Mouse (Mus musculus) inflammation-experienced regulatory T-cells, adult 6 months (primary cell): ENCODE data around the gene Plbd2. TPM values are rescaled to one million over a fixed set of nuclear protein-coding genes. Genes with fewer than 3 reads are reported as not detected.

Experiments
- ATAC-seq: one replicate; pipeline ENCODE4 v1.8.0; 2017
- polyA plus RNA-seq, 3 experiments: library from polyadenylated mRNA; unstranded; fragments of 100-300 nt; shearing (Covaris generic); gene quantifications; one replicate each; pipeline ENCODE4 v1.2.1; 2017

The Plbd2 gene
- polyA plus RNA-seq, 3 experiments from 2014 or later = 3.2 to 5.7 (median 3.5) TPM

DNA sequence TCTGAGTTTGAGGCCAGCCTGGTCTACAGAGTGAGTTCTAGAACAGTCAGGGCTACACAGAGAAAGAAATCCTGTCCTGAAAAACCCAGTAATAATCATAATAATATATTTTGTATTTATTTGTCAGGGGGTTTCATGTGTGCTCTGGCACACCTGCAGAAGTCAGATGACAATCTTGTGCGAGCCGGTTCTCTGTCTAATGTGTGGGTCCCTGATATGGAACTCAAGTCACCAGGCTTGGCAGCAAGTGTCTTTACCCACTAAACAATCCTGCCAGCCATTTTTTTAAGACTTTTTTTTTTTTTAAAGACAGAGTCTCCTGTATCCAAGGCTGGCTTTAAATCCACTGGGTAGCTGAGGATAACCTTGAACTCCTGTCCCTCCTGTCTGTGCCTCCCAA lies 30.1 kb downstream of the Plbd2 start:
- ATAC-seq = no peak

- no peak for ATAC-seq
Observed at GRCm38 (mm10) chr5:120472770-120473169, 30.7 kb downstream of the Plbd2 start, which contains the start of gene Sdsl. TSS of gene Sdsl (minus strand) at chr5:120472810.

DNA sequence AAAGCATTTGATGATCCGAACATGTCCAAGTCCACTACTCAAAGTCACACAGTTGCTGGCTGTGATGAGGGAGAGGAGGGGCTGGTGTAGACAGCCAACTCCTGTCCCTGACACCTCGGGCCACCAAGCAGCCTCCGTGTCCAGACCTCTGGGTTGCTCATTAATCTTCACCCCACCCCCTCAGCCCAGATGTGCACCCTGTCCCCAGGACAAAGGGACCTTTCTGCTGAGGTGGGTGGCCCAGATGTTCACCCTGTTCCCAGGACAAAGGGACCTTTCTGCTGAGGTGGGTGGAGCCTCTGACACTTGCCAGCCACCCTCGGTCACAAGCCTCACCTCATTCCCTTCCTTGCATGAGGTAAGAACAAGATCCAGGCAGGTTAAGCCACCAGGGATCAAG lies 31.9 kb downstream of the Plbd2 start:
- no peak for ATAC-seq

DNA sequence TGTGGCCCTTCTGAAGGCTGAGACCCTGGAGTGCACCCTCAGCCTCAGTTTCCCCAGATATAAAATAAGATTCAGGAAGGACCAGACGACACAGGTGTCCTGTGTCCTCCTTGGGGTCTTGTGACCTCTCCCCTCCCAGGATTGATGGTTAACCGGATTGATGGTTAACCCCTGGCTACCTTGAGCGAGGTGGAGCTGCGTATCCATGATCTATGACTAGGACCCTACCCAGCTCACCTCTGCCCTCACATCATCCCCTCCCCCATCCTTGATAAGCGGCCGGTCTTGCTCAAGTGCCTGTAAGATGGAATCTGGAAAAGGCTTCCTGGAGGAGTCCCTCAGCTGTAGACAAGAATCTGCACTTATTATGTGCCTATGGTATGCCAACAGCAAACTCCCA lies 34.6 kb downstream of the Plbd2 start:
- no peak for ATAC-seq

DNA sequence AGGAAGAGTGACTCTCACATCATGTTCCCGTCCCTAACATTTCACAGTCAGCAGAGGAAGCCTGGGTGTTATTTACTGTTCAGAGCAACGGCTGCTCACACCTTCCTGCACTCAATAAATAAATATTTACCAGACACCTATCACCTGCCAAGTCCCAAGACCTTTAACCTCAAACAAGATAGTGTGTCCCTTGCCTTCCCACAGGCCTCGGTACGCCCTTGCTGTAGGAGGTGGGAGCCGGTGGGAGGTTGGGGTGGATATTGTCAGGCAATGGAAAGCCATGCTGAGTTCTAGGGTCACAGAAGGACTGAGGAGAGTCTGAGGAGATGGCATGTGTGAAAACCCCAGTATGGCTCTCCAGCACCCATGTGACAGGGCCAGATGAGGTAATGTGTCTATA lies 35.1 kb downstream of the Plbd2 start:
- no peak for ATAC-seq

DNA sequence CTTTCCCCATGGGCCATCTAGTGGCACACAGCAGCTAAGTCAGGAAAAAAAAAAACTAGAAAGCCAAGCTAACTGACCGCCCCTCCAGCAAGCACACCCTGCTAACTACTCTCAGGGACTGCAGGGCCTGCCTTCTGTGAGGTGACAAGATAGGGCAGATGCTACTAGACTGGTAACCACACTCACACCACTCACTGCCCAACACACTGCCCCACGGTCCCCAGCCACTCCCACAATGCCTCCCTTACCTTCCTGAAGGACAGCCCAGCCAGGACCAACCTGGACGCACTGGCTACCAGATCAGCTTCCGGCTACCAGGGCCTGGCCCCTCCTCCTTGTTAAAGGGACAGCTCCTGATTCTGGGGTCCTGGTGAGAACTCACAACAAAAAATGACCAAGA lies 36.4 kb downstream of the Plbd2 start:
- ATAC-seq = no peak

DNA sequence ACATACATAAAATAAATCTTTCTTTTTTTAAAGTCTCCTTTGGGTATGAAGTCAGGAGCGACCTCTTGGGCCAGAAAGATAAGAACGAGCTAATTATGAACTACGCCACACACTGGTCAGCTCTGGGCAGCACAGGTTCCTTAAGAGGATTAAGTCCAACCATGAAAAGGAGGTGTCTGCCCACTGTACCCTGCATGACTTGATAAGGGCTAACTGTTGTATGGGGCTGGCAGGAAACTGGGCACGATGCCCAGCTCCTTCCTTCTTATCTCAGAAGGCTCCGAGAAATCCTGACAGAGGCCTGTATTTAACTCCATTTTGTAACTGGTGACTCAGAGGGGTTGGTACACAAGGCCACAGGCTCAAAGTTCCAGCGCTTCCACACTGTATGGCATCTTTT lies 37.6 kb downstream of the Plbd2 start:
- no peak for ATAC-seq

DNA sequence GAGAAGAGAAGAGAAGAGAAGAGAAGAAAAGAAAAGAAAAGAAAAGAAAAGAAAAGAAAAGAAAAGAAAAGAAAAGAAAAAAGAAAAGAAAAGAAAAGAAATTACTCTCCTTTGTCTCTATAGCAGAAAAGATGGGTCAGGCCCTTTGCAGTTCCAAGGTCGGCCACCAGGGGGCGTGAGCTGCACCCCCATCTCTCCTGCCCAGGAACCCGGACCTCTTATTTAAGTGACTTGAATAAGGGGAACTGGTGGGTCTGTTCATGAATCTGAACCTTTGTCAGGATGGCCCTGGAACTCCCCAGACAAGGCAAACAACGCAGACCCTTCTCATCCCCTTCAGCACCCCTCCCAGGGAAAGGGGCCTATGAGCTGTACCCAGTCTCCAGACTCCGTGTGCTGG lies 38.4 kb downstream of the Plbd2 start:
- ATAC-seq = no peak

- no peak for ATAC-seq
Observed at GRCm38 (mm10) chr5:120464321-120464720, 39.1 kb downstream of the Plbd2 start.

DNA sequence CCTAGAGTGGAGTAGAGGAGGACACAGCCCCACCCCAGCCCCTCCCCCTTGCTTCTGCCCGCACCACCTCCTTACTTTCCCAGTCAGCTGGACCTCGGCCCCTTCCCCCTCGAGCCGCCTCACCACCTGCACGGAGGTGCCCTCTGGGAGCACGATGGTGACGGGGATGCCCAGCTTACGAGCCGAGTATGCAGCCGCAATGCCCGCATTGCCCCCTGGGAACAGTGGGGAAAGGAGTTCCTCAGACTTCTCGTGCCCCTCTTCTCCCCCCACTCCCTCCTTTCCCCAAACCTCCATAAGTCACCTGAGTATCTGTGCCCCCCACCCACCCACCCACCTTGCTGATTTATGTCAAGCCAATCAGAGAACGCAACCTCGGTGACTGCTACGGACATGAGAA lies 41.5 kb downstream of the Plbd2 start:
- ATAC-seq = no peak

- ATAC-seq = no peak
Observed at GRCm38 (mm10) chr5:120459133-120459532, 44.3 kb downstream of the Plbd2 start.

DNA sequence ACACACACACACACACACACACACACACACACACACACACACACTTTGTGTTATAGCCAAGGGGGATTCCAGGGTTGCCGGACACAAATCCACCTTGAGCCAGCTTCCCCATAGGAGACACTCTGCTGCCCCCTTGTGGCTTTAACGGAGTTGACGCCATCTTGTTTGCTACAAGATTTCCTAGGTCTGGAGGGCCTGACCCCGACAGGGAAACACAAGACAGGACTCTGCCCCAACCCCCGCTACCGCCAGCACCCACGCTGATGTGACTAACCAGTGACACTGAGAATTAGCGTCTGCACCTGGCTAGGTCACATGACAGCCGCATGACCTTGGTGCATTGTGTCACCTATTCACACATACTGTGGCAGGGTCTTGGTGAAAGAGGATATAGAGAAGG lies 45.8 kb downstream of the Plbd2 start:
- no peak for ATAC-seq

DNA sequence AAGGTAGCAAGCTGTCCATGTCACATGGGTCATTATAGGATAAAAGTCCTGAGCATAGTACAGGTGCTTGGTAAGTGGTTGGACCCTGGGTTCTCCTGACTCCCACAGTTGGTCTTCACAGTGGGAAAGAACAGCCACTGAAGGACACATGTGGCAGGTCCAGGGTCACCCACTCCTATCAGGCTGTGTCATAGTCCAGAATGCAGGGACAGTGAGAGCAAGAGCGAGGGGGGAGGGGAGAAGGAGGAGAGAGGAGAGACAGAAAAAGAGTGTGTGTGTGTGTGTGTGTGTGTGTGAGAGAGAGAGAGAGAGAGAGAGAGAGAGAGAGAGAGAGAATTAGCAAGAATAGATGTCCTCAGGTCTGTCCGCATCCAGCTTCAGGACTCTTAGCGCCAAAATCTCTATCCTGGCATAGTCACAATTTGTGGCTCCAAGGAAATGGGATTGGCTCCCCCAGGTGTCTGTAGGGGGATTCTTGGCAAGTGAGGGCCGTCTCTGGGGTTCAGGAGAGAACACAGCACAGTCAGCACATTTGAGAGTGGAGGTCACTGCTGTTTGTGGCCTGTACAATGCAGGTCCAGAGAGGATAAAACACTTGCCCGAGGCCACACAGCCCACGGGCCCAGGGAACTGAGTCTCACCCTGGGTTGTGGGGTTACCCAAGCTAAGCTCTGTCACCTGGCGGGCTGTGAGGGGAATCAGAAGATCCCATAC lies 46.4 kb downstream of the Plbd2 start:
- no peak for ATAC-seq

DNA sequence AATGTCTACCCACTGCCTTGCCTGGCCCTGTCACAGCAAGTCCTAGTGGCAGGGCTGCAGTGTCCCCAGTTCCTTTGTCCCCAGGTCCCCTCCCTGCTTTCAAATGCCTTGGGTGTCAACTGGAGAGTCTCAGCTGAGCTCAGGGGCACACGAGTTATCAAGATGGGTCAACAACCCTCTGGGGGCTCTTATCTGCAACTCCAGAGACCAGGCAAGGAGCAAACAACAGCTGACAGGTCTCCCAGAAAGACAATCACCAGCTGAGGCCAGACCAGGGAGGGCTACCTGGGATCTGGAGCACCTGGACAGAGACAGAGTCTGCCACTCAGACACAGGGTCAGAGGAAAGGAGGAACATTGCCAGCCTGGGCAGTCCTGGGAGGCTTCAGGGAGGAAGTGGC lies 47.2 kb downstream of the Plbd2 start:
- ATAC-seq = no peak

- no peak for ATAC-seq
Observed at GRCm38 (mm10) chr5:120454756-120455337, 48.6 kb downstream of the Plbd2 start.

DNA sequence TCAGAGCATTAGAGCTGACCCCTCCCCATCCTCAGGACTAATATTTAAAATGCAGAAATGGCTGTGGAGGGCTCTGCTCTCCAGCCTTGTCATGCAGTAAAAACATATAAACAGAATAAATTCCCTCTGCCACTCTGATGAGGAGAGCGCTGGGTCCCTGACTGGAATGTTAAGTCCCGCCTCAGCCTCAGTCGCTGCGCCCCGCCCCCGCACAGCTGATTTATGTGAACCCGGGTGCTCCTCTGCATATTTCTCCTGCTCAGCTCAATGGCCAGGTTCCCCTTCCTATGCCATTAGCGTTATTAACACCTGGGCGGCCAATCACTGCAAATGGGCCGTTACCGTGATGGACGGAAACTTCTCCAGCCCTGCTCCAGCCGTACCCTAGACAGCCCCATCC lies 56.1 kb downstream of the Plbd2 start:
- ATAC-seq = no peak

DNA sequence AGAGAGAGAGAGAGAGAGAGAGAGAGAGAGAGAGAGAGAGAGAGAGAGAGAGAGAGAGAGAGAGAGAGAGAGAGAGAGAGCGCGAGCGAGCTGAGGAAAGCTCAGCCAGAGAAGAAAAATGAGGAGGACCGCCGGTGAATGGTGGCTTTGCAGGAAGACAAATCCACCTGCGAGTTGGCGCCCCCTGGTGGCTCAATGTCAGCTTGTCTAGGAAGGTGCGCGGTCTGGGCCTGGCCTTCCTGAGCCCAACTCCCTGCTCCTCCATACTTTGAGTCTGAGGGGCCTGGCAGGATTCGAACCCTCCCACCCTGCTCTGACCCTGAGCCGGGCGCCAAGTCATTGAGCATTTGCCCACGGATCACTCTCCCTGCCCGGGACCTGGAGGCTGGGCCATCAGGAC lies 62.7 kb downstream of the Plbd2 start:
- no peak for ATAC-seq

DNA sequence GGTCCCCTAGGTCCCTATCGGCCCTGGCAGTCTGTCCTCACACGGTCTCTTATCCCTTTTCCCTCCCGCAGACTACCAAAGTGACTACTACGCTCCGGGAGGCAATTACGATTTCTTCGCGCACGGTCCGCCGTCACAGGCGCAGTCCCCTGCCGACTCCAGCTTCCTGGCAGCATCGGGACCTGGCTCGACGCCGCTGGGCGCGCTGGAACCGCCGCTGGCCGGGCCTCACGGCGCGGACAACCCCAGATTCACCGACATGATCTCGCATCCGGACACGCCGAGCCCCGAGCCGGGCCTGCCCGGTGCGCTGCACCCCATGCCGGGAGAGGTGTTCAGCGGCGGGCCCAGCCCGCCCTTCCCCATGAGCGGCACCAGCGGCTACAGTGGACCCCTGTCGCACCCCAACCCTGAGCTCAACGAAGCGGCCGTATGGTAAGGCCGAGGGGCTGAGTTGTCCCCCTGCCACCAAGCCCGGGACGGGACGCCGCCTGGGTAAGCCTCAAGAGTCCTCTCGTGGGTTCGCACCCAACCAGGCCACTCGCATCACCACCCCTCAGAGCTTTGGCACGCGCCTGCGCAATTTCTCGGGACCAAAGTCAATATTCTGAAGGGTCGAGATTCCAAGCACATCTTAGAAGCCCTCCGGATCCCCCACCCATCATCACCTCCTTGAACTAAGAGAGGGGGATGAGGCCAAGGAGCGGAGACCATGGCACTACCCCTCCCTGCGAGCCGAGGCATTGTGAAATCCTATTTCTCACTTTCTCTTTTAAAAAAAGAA lies 63.3 kb downstream of the Plbd2 start:
- no peak for ATAC-seq

GRCm38 (mm10) chr5:120438991-120439710 lies 64.3 kb downstream of the Plbd2 start:
- ATAC-seq = no peak

DNA sequence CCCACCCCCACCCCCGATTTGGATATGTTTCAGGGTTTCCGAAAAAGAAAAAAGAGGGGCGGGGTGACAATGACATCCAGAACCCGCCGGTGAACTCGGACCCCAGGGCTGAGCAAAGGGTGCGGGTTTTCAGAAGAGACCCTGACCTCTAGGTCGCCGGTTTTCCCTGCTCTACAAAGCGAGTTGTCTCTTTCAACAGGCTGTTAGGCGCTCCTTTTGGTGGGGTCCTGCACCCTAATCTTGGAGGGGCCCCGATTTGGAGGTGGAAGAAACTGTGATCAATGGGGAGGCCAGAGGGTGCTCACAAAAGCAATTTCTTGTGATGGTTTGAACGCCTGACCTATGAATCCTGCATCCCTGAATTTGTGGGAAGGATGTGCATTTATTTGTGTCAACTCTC lies 65.0 kb downstream of the Plbd2 start:
- ATAC-seq = no peak

DNA sequence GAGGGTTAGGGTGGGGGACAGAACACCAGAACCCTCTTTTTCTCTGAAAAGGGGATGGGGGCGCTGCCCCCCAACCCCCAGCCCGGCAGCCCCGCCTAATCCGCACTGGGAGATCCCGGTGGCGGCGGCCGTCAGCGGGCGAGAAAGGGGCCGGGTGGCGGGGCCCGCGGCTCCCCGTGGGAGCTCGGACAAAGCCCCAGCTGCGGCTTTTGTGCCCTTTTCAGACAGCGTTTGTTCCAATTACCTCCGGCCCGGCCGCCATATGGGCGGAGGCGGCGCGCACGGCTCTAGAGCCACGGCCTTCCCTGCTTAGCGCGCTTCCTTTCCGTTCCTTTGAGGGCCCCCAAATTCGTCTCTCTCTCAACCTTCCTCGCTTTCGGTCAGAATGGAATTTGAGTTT lies 65.4 kb downstream of the Plbd2 start:
- ATAC-seq = no peak

- ATAC-seq = no peak
Observed at GRCm38 (mm10) chr5:120437539-120437938, 65.9 kb downstream of the Plbd2 start.

DNA sequence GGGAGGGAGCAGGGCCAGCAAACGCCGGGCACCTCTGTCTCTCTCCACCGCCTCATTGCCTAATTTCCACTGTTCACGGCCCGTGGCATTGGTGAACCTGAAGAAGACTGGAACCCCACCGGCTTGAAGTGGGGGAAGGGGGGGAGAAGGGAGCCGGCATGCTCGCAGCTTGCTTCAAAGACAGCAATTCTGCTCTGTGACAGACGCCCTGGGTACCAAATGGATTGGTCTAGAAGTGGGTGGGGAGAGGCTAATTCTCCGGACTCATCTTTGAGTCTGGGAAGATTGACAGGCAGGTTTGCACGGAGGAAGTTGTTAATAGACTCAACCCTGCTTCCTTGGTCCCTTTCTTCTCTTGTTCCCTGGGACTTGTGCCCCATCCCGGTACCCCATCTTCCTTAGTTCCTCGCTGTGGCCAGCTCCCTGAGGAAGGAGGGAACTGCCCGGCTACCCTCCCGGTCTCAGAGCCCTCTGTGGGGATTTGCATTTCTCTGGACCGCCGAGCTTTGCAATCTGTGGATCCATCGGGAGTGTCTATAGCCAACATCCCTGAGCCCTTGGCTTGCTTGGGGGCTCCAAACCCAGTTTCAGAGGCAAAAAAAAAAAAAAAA lies 66.4 kb downstream of the Plbd2 start:
- no peak for ATAC-seq
